1 mouse cellular context compared by ENCODE assay signal in genomic region chr3:65517747-65518527, GRCm38 (mm10).
TF ChIP-seq lines count a peak whose summit lies in the region.

No protein-coding gene starts in this region.

TF ChIP-seq in CH12.LX, 34 proteins besides CTCF, POLR2A, EP300 and RAD21 (continued from another document):
- TF ChIP-seq CHD2 (IDR thresholded peaks at IDR 0.05; ENCODE audit: low read length) (peak; percentile 34), TCF12 (IDR thresholded peaks at IDR 0.05; ENCODE audit: low read depth, low read length) (peak; percentile 89), JUND (conservative IDR thresholded peaks at IDR 0.05; ENCODE audit: low read depth, low read length) (no peak), NELFE (IDR thresholded peaks at IDR 0.05; ENCODE audit: low read depth, low read length) (peak; percentile 59), BHLHE40 (IDR thresholded peaks at IDR 0.05; ENCODE audit: low read depth, low read length) (peak; percentile 51), ETS1 (conservative IDR thresholded peaks at IDR 0.05; ENCODE audit: low read depth, low read length) (peak; percentile 75), MYC (IDR thresholded peaks at IDR 0.05; ENCODE audit: low read depth, low read length) (0 out of 2 replicates have a peak, but pooled peaks have one; percentile 39), TBP (conservative IDR thresholded peaks at IDR 0.05; ENCODE audit: low read depth, low read length) (0 out of 2 replicates have a peak, but pooled peaks have one; percentile 57), IRF4 (IDR thresholded peaks at IDR 0.05; ENCODE audit: low read depth, low read length) (peak; percentile 96), HCFC1 (IDR thresholded peaks at IDR 0.05; ENCODE audit: low read depth, low read length) (no peak), ZNF384 (IDR thresholded peaks at IDR 0.05; ENCODE audit: low read depth, low read length) (no peak), ZKSCAN1 (IDR thresholded peaks at IDR 0.05; ENCODE audit: borderline replicate concordance, low read depth, low read length) (no peak)
TF ChIP-seq in CH12.LX: peak in this region for 17.
